Mouse (Mus musculus): ENCODE results near the gene Ugt1a10. TPM values are rescaled to one million over a fixed set of nuclear protein-coding genes. Genes with fewer than 3 reads are reported as not detected.
"Not testable (repeated sequence)": the region's sequence is repeated elsewhere in the genome, so short reads cannot be mapped to it uniquely, and the experiment has no call there.

The Ugt1a10 gene
- total RNA-seq, 2 experiments from 2014 or later = 0.16 TPM; not detected in 1

DNA sequence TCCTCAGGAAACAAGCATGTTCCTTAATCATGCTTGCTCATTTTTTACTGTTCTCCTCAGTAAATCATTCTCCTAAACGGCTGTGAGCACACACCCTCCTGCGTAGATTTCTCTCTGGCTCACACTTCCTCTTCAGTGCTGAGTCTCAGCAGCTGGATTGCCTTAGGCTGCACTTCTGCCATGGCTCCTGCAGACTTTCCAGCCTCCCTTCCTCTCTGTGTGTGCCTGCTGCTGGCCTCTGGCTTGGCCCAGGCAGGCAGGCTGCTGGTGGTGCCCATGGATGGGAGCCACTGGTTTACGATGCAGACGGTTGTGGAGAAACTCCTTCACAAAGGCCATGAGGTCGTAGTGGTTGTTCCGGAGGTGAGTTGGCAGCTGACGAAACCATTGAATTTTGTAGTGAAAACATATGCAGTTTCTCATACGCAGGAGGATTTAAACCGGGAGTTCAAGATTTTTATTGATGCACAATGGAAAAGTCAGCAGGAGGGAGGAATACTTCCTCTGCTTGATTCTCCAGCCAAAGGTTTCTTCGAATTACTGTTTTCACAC, 39.8 kb downstream of the Ugt1a10 start, which contains the start of gene Ugt1a7c:
Gene Ugt1a7c (plus strand): TSS at position 122 of the 552 bp plus-strand sequence.
- DNase-seq = no peak

DNA sequence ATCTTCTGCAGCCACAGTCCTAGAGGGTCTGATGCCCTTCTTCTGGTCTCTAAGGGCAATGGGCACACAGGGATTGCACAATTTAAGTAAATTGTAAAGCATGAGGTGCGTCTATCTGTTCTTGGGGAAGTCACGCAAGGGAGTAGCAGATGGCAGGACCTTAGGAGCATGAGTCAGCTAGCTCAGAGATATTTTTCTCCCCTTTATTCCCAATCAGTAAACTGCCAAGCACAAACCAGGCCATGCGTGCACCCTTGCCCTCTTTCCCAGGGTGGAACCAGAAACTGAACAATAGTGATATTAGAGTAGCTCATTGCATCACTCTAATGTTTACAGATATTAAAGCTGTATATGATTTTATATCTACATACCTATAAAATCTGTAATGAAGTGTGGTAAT, 43.4 kb downstream of the Ugt1a10 start:
- DNase-seq = not testable (repeated sequence)

DNA sequence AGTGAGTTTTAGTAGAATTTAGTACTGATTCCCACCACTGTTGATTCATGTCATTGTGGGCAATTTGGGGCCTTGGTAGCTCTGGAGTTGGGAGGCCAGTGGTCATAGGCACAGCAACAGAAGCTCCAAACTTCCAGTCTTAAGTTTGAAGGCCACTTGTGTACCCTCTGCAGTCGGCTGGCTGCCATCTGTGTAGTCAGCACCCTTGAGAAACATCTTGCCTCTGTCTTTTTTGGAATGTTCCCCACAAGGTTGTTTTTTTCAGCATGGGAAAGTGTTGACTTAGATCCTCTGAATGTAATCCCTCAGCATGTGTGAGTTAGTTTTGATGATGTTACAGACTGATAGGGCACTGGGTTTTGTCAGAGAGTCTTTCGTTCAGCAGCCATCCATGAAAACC, 44.5 kb downstream of the Ugt1a10 start:
- peak; percentile 48 for DNase-seq

DNA sequence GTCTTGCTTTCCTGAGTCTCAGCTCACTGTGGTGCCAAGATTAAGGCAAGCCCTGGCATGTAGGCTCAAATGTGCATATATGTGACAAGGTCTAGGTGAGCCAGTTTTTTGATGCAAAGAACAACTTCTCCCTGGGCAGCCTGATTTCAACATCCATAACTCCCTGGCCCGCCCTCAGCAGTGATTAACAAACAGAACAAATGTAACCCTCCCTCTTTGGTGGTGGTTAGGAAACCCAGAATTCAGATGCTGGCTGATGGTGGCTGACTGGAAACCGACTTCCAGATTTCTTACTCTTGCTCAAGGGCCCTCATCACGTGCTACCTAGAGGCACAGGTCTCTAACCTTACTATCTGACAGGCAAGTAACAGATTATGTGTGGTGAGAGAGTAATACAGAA, 47.8 kb downstream of the Ugt1a10 start, which contains the start of gene Ugt1a6b:
Gene Ugt1a6b (plus strand): TSS at position 234 of the 400 bp plus-strand sequence.
- not testable (repeated sequence) for DNase-seq

DNA sequence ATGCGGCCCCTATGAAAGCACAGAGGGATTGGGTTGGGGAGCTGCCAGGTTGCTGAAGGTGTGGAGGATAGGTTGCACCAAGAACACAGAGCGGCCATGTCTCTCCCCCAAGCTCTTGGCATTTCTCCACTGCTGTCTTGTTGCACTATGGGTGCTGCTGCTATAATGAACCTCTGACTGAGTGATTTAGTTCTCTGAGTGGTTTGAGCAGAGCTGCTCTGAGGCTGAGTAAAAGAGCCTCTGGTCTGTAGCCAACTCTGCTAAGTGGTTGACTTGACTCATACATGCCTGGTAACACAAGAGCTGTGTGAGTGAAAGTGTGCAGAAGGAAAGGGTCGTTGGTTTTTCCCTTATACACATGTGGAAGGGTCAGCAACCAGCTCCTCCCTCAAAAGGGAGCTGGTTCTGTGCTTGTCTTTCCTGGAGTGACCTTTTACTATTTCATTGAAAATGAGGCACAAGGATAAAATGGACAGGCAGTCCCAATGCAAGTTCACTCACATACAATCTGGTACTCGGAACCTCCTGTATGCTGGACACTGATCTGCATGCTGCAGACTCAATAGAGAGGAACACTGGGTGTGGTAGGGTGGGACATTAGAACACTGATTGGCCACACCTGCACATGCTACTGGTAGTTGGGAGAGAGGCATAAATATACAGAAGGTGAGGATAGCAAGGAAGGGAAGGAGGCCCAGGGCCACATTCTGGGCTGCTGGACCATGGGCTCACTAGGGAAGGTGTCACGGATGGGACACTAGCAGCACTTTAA, 48.7 kb downstream of the Ugt1a10 start:
- DNase-seq = not testable (repeated sequence)

DNA sequence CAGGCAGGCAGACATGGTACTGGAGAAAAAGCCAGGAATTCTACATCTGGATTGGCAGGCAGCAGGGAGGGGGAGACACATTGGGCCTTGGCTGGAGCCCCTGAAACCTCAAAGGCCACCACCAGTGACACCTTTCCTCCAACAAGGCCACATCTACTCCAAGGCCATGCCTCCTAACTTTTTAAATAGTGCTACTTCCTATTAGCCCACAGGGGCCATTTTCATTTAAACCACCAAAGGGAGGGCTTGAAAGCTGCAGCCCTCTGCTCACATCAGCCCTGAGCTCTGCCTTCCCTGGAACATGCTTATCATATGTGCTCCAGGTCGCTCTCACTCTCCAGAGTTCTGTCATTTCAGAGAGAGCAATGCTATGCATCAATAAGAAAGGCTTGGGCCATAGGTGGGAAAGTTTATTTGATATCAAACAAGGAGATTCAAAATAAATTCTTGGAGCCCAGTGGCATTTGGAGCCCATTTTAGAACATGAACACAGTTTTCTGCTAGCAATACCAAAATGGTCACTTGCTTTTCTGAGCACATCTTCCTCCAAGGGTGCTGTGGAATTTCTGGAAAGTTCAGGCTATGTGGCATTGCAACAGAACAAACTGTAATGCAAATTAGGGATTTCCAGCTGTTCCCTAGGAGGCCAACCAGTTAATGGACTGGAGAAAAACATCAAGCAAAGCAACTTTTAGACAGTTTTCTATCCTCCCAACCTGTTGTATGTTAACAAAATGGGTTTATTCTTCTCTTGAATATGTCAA, 49.7 kb downstream of the Ugt1a10 start:
- no peak for DNase-seq

DNA sequence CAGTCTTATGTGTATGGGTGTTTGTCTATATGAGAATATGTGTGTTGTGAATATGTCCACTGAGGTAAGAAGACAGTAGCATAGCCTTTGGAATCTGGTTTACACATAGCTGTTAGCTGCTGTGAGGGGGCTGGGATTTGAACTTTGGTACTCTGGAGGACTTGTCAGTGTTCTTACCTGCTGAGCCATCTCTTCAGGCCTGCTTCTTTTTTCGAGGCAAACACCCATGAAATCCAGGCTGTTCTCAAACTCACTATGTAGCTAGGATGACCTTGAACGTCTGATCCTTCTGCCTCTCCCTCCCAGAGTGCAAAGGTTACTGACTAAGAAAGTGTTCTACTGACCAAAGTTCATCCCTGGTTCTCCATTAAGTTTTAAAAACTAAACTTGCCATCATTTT, 50.5 kb downstream of the Ugt1a10 start:
- DNase-seq = no peak

DNA sequence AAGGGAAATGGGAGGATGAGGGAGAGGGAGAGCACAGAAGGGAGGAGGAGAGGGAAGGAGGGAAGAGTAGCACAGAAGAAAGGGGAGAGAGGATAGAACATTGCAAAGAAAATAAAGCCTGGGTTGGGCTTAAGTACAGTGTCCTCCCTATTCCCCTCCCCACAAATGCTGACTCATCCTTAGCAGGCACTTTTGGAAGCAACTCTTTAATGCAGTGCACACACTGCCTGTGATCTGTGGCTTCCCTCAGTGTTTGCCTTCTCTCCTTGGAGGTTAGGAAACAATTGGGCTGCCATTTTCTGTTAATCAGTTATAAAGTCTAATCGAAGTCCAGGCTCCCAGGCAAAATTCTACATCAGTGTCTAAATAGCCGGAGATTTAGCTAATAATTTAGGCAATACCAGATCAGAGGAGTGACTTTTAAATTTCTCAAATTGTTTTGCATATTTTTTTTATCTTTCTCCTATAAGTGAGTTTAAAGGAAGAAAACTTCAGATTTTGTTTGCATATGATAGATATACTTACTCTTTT, 53.9 kb downstream of the Ugt1a10 start:
- not testable (repeated sequence) for DNase-seq

DNA sequence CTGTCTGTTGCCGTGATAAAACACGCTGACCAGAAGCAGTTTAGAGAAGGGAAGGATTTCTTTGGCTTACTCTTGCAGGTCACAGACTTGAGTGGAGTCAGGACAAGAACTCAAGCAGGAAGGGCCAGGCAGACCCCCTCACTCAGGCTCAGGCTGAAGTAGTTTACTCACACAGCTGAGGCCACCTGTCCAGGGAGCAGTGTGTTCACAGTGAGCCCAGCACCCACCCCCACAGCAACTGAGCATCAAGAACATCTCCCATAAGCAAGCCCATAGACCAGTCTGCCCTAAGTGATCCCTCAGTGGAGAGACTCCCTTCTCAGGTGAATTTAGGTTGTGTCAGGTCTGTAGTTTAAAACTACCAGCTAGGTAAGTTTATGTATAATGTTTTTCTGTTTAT, 54.4 kb downstream of the Ugt1a10 start:
- not testable (repeated sequence) for DNase-seq

DNA sequence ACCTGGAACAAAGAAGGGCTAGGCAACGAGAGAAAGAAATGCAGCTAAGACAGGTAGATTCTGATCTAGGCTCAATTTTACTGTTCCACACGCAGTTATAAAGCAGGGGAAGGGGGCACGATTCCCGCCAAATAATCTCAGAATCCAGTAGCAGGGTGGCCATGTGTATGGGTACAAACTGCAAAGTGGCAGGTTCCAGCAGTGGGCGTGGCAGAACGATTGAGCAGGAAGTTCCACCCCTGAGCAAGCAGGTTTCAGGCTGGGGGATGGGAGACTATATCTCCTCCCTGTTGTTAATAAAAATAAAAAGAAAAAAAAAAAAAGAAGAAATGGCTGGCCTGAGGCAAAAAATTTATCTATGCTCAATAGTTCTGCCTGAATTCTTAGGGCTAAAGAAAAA, 57.6 kb downstream of the Ugt1a10 start:
- DNase-seq = not testable (repeated sequence)

DNA sequence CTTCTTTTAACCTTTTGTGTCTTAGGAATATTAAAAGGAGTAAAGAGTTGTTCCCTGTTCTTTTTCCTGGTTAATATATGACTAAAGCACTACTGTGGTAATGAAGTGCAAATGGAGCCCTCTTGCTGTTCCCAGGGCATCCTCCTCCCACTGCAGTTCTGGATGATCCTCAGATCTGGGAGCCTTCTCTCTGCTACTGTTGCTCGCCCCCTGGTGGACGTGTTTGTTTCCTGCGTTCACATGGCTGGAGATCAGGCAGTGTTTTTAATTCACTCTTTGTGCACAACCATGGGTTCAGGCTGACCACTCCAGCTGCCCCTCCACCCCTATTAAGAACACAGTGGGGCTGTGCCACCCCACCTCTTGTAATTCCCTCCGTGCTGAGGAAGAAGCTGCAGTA, 65.4 kb downstream of the Ugt1a10 start:
- DNase-seq = not testable (repeated sequence)

DNA sequence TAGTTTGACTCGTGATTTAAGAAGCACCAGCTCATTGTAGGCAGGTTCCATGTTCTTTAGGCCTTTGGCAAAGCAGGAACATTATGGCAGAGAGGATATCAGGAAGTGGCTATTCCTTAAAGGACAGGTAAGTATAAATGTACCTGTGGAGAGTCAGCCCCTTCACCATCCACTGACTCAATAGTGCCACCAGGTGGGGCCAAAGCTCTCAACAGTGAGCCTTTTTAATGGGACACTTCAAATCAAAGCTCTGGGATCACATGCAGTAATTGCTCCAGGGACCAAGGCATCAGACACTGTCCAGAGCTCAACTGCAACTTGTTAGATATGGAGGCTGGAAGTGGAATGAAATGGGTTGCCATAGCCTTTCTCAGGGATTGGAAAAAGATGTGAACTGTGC, 66.3 kb downstream of the Ugt1a10 start:
- peak; percentile 30 to 34 for DNase-seq

DNA sequence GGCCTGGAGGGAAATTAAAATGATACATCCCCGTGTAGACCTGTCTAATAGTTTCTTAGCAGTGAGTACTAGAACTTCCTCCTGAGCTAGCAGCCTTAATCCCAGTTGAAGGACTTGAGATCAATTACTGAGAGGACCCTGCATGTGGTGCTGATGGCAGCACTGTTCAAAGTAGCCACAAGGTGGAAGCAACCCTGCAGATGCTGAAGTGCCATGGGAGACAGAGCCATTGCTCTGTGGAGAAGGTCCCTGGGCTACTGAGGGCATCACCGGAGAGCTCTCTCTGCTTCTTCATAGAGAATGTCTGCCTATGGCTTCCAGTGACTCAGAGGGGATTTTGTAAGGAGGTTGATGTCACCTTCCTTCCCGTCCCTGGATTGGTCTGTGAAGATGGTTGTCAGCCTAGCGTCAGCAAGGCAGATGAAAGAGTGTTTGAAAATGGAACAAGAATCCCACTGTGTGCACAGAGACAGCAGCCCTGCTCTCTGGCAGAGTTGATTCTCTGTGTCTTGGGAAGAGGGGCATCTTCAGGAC, 70.7 kb downstream of the Ugt1a10 start:
- not testable (repeated sequence) for DNase-seq

DNA sequence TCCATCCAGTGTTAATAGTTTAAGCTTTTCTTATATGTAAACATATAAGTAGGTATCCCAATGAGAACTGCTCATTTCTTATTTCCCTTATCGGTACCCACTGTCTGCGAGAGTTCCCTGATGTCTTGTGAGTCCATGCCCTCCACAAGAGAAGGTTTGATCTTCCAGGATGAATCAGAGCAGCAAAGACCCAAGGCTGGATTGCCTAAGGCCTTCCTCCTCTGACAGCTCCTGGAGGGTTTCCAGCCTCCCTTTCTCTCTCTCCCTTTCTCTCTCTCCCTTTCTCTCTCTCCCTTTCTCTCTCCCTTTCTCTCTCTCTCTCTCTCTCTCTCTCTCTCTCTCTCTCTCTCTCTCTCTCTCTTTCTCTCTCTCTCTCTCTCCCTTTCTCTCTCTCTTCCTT, 73.9 kb downstream of the Ugt1a10 start:
- peak; percentile 36 to 53 for DNase-seq

DNA sequence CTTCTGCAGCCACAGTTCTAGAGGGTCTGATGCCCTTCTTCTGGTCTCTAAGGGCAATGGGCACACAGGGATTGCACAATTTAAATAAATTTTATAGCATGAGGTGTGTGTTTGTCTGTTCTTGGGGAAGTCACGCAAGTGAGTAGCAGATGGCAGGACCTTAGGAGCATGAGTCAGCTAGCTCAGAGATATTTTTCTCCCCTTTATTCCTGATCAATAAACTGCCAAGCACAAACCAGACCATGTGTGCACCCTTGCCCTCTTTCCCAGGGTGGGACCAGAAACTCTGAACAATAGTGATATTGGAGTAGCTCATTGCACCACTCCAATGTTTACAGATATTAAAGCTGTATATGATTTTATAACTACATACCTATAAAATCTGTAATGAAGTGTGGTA, 75.0 kb downstream of the Ugt1a10 start:
- not testable (repeated sequence) for DNase-seq

DNA sequence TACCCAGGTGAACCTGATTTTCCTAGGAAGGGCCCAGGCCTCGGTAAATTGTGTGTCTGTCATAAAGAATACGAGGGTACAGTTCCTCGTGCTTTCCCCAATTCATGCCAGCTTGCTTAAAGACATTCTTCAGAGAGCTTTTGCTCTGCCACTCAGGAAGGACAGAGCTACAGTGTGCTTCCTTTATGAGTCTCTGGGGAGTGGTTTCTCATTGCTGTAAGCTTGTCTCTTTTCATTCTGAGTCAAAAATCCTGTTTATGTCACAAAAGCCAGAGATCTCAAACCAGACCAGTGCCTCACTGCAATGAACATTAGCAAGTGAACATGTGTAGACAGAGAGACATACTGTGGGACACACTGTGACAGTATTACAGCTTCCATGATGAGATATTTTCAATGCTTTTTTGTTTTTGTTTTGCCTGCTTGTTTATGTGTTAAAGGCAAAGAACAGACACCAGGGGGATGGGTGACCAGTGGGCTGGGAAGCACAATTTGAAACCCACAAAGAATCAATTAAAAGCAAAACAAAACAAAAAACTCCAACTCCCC, 78.8 kb downstream of the Ugt1a10 start:
- DNase-seq = no peak

DNA sequence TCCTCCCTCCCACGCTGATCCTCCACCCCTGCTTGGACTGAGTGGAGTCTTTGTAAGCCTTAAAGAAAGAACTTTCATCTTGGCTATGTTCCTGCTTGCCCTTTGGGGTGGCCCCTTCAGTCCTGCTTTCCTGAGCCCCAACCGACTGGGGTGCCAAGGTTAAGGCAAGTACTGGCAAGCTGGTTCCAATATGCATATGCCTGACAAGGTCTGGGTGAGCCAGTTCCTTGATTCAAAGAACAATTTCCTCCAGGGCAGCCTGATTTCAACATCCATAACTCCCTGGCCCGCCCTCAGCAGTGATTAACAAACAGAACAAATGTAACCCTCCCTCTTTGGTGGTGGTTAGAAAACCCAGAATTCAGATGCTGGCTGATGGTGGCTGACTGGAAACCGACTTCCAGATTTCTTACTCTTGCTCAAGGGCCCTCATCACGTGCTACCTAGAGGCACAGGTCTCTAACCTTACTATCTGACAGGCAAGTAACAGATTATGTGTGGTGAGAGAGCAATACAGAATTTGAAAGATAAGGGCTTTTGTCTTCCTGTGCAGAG, 79.3 kb downstream of the Ugt1a10 start, which contains the start of gene Ugt1a6a:
Gene Ugt1a6a (plus strand): TSS at position 353 of the 555 bp plus-strand sequence.
- peak in 1 of 2 experiments; percentile 39 for DNase-seq

DNA sequence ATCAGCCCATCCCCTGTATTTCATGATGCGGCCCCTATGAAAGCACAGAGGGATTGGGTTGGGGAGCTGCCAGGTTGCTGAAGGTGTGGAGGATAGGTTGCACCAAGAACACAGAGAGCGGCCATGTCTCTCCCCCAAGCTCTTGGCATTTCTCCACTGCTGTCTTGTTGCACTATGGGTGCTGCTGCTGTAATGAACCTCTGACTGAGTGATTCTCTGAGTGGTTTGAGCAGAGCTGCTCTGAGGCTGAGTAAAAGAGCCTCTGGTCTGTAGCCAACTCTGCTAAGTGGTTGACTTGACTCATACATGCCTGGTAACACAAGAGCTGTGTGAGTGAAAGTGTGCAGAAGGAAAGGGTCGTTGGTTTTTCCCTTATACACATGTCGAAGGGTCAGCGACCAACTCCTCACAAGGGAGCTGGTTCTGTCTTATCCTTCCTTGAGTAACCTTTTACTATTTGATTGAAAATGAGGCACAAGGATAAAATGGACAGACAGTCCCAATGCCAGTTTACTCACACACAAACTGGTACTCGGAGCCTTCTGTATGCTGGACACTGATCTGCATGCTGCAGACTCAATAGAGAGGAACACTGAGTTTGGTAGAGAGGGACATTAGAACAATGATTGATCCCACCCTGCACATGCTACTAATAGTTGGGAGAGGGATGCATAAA, 80.2 kb downstream of the Ugt1a10 start:
- DNase-seq = not testable (repeated sequence)

DNA sequence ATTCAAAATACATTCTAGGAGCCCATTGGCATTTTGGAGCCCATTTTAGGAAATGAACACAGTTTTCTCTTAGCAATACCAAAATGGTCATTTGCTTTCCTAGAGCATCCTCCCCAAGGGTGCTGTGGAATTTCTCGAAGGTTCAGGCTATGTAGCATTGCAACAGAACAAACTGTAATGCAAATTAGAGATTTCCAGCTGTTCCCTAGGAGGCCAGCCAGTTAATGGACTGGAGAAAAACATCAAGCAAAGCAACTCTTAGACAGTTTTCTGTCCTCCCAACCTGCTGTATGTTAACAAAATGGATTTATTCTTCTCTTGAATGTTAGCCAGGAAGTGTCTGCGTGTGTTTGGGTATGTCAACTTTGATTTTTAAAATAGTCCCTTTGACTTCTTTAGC, 81.5 kb downstream of the Ugt1a10 start:
- no peak for DNase-seq

DNA sequence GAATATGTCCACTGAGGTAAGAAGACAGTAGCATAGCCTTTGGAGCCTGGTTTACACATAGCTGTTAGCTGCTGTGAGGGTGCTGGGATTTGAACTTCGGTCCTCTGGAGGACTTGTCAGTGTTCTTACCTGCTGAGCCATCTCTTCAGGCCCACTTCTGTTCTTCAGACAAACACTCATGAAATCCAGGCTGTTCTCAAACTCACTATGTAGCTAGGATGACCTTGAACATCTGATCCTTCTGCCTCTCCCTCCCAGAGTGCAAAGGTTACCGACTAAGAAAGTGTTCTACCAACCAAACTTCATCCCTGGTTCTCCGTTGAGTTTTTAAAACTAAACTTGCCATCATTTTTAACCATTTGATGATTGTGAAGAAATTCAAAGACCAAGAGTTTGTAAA, 82.1 kb downstream of the Ugt1a10 start:
- DNase-seq = no peak

DNA sequence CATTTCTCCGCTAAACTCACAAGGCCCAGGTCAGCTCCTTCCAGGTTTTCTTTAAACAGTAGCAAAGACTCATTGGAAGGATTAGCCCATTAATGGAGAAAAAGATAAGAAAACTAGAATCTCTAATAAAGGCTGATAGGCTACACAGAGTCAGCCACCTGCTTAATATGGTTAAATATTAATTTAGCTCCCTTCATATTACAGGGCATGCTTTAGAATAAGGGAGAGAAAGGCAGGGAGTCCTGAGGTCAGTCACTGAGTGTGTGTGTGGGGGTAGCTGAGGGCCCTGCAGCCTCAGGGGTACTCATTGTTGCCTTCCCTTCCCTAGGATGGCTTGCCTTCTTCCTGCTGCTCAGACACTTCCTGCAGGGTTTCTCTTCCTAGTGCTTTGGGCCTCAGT, 83.0 kb downstream of the Ugt1a10 start:
- DNase-seq = no peak

Data from adrenal gland, postnatal 36 days (tissue).